Mouse (Mus musculus) spleen, adult 2 months (tissue): ENCODE measurements around the gene Prkaa2. TPM values are rescaled to one million over a fixed set of nuclear protein-coding genes. Genes with fewer than 3 reads are reported as not detected.

Experiments used
- DNase-seq, 2 experiments: peaks; one replicate each; pipeline versions ENCODE4 v3.0.0 to v3.0.0-alpha.2; 2012 to 2021; ENCODE audit warnings: low spot score in 2 of 2, low read depth in 1 of 2
- H3K27ac ChIP-seq: fragments of 200-500 bp; 2 replicates; pipeline ENCODE4 v1.5.1; 2012; ENCODE audit warnings: low read length, inconsistent platforms; ENCODE audit not compliant: insufficient read depth
- H3K27me3 ChIP-seq: fragments of 200-500 bp; 2 replicates; pipeline ENCODE4 v1.6.1; 2012; ENCODE audit warnings: mild to moderate bottlenecking, moderate library complexity, low read length, inconsistent platforms; ENCODE audit not compliant: control insufficient read depth, insufficient read depth
- H3K36me3 ChIP-seq: fragments of 200-500 bp; 2 replicates; pipeline ENCODE4 v1.6.1; 2012; ENCODE audit warnings: mild to moderate bottlenecking, low read length, inconsistent platforms; ENCODE audit not compliant: control insufficient read depth, insufficient read depth
- H3K4me1 ChIP-seq: fragments of 200-500 bp; 2 replicates; pipeline ENCODE4 v1.6.1; 2011; ENCODE audit warnings: inconsistent platforms; ENCODE audit not compliant: control insufficient read depth, insufficient read depth, insufficient read length
- H3K4me3 ChIP-seq: fragments of 200-500 bp; 2 replicates; pipeline ENCODE4 v1.5.1; 2011; ENCODE audit warnings: mild to moderate bottlenecking, inconsistent platforms; ENCODE audit not compliant: insufficient read depth, insufficient read length; ENCODE audit errors: extremely low read depth
- CTCF ChIP-seq: fragments of 200-500 bp; IDR thresholded peaks from 2 replicates; pipeline ENCODE4 v1.5.1; 2011; ENCODE audit warnings: mild to moderate bottlenecking, inconsistent platforms; ENCODE audit not compliant: insufficient read depth, insufficient read length, insufficient replicate concordance; ENCODE audit errors: extremely low read depth
- POLR2A ChIP-seq: fragments of 200-500 bp; IDR thresholded peaks from 2 replicates; pipeline ENCODE4 v1.6.1; 2011; ENCODE audit warnings: low read depth, low read length, inconsistent platforms
- WGBS: fragments of 180-500 bp; shearing (Covaris S2); methylation state at CpG from one replicate; pipeline ENCODE4 v1.1.7; 2018; 5-methylcytosine and 5-hydroxymethylcytosine counted together
- polyA plus RNA-seq: library from polyadenylated mRNA; depleted of rRNA; stranded (reverse); fragments of >200 nt; gene quantifications from 2 replicates; pipeline ENCODE4 v1.2.3, GENCODE M21; 2012

The Prkaa2 gene
- polyA plus RNA-seq, 1 experiment: 0.14 TPM

GRCm38 (mm10) chr4:105108641-105109198 is 970 bp downstream of the Prkaa2 start:
- no peak for TF ChIP-seq CTCF
- TF ChIP-seq POLR2A: no peak
- WGBS: 43% methylated on average over 5 of the region's 5 CpGs
- H3K36me3 ChIP-seq: no peaks in the 10 kb centered on the region
- no peak overlapping the region for H3K4me3 ChIP-seq
- H3K27me3 ChIP-seq: peaks cover 10% of the 10 kb centered on the region
- H3K4me1 ChIP-seq: no peaks in the 10 kb centered on the region
- DNase-seq: no peak
- H3K27ac ChIP-seq: no peak overlapping the region

- WGBS: 66% methylated on average over 12 of the region's 12 CpGs
- Histone ChIP-seq H3K27me3 (peaks cover 10% of the 10 kb centered on the region), H3K4me1 (no peaks in the 10 kb centered on the region), H3K36me3 (no peaks in the 10 kb centered on the region), H3K27ac (no peak overlapping the region), H3K4me3 (no peak overlapping the region)
- TF ChIP-seq CTCF (no peak), POLR2A (no peak)
- DNase-seq: no peak
Measured at GRCm38 (mm10) chr4:105107943-105108640, 1.6 kb downstream of the Prkaa2 start.

DNA sequence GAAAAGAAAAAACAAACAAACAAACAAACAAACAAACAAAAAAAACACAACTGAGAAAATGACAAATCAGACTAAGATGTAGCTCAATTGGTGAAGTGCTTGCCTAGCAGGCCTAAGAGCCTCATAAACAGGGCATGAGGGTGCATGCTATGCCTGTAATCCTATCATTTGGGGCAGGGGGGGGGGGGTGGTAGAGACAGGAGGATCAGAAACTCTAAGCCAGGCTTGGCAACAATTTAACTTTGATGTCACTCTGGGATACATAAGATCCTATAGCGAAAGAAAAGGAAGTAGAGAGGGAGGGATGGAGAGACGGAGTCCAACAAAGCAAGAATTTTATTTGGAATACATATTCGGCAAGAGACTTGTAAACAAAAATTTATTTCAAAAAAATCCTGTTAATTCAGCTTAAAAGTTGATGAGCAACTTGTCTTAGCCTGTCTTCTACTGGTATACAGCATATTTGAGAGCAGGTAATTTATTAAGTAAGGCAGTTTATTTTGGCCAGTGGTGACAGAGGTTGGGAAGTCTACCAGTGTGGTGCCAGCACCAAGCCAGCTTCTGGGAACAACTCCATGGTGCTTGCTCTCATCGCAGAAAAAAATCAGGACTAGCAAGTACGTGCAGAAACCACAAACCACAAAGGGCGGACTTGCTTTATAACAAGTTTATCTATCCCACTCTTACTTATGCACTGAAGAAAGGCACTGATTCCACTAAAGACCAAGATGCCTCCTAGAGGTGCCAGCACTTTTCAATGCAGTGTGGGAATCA is 5.4 kb downstream of the Prkaa2 start:
- TF ChIP-seq POLR2A (no peak), CTCF (no peak)
- no peak for DNase-seq
- Histone ChIP-seq H3K4me1 (no peaks in the 10 kb centered on the region), H3K27me3 (peaks cover 3% of the 10 kb centered on the region), H3K36me3 (no peaks in the 10 kb centered on the region), H3K4me3 (no peak overlapping the region), H3K27ac (no peak overlapping the region)
- 55% methylated on average over 6 of the region's 6 CpGs for WGBS

DNA sequence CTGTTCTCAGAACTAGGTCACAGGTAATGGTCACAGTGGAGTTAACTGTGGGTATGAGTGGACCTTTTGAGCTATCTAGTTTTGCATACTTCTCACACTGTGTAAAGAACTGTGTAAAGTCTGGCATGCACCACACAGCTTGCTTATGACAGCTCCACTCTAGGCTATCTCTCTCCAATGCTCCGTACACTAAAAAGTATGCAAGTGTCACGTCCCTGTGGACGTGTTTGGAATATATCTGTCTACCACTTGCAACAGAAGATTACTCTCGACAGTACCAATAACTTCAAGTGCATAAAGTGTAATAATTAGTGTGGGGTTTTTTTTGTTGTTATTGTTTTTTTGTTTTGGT is 8.4 kb downstream of the Prkaa2 start:
- WGBS: 92% methylated on average over 4 of the region's 4 CpGs
- Histone ChIP-seq H3K36me3 (no peaks in the 10 kb centered on the region), H3K27ac (no peak overlapping the region), H3K27me3 (no peaks in the 10 kb centered on the region), H3K4me1 (no peaks in the 10 kb centered on the region), H3K4me3 (no peak overlapping the region)
- no peak for DNase-seq
- TF ChIP-seq POLR2A (no peak), CTCF (no peak)

DNA sequence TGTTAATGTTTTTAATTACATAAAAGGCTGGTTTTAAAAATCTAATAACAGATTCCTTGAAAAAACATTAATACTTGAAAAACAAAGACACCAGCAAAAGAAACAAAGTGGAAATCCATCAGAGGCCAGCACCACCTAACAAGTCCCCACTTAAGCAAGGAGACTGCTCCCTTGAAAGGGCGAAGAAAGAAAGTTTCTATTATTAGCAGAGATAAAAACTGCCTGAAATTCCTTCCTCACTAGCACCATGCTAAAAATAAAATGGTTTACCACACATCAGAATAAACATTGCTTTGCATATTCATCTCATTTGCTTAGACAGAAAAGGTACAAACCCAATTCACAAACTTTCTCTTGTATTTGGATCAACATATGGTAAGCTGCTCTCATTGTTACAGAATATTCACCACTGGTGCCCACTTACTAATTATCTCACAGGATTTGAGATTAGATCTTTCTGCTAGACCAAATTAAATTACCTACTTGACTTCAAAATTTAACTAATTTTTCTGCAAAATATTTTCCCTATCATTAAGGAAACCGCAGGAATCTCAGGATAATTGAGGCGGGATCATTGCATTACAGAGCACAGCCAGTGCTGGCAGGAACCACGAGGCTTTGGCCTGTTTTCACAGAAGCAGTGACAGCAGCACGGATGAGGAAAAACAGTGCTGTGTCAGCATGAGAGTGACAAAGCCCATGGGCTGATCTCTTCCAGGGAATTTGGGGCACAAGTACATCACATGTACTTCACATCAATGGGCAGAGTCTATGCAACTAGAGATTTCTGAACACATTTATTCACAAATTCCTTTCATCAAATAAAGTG is 9.0 kb downstream of the Prkaa2 start:
- Histone ChIP-seq H3K36me3 (no peaks in the 10 kb centered on the region), H3K27me3 (no peaks in the 10 kb centered on the region), H3K4me3 (no peak overlapping the region), H3K4me1 (no peaks in the 10 kb centered on the region), H3K27ac (no peak overlapping the region)
- TF ChIP-seq CTCF (no peak), POLR2A (no peak)
- no peak for DNase-seq
- WGBS: 64% methylated on average over 5 of the region's 5 CpGs

- no peak for DNase-seq
- WGBS: 94% methylated on average over 7 of the region's 7 CpGs
- Histone ChIP-seq H3K27ac (no peak overlapping the region), H3K4me3 (no peak overlapping the region), H3K4me1 (no peaks in the 10 kb centered on the region), H3K27me3 (no peaks in the 10 kb centered on the region), H3K36me3 (no peaks in the 10 kb centered on the region)
- no peak for TF ChIP-seq POLR2A
- no peak for TF ChIP-seq CTCF
Measured at GRCm38 (mm10) chr4:105098660-105099059, 11.0 kb downstream of the Prkaa2 start.
